Mouse (Mus musculus) spleen, postnatal 14 days (tissue): ENCODE data around the gene Sp100.

Source experiments
- DNase-seq, 2 experiments: peaks; one replicate each; pipeline ENCODE4 v3.0.0; 2021 to 2022; ENCODE audit warnings: low spot score in 2 of 2

The Sp100 gene

GRCm38 (mm10) chr1:85750650-85751049, 100.9 kb downstream of the Sp100 start:
- DNase-seq = no peak

DNA sequence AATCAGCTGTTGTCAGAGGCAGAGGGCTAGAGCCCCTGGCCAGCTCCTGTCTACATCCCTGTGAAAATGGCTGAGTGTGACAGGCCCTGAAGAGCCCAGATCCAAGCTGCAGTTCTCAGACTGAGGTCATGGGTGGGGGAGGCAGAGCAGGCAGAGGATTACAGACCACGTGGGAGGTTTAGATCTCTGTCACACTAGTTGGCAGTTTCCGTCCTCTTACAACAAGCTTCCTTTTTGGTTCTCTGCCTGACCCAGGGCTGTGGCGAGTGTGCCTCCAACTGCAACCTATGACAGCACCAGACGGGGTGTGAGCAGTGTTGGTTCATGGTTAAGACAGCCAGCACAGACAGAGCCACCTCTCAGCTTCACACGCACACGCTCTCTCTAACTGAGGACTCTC, 101.7 kb downstream of the Sp100 start:
- DNase-seq = no peak

GRCm38 (mm10) chr1:85751932-85752680, 102.3 kb downstream of the Sp100 start:
- DNase-seq = no peak

- DNase-seq = no peak
Observed at GRCm38 (mm10) chr1:85757531-85758230, 107.9 kb downstream of the Sp100 start.

DNA sequence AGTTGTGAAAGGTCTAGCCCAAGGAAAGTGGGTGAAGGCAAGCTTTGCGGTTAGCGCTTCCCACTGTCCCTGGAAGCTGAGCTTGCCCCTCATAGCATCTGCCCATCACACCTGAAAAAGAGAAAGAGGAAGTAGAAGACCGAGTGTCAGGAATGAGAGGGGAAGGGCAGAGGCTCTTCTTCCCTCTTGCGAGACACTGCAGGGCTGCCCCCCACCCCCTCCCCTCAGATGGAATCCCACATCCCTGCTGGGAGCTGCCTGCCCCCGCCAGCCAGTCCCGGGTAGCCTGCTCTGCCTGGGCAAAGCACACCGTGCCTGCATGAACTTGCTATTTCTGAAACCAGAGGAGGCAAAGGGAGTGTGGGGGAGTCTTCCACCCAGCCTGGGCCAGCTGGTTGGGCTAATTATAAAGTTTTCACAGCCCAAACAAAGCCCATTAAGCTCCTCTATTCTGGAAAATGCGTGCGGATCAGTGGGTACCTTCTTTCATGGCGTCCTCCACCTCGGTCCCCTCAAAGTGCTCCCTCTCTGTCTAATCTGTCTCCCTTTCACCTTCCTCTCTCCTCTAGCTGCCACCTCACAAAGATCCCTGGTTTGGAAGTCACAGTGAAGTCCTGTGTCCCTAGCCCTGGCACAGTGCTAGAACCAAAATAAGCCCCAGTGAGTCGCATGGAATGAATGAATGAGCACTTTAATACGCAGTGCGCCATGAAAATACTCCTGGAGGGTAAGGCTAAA, 108.6 kb downstream of the Sp100 start:
- DNase-seq = no peak

DNA sequence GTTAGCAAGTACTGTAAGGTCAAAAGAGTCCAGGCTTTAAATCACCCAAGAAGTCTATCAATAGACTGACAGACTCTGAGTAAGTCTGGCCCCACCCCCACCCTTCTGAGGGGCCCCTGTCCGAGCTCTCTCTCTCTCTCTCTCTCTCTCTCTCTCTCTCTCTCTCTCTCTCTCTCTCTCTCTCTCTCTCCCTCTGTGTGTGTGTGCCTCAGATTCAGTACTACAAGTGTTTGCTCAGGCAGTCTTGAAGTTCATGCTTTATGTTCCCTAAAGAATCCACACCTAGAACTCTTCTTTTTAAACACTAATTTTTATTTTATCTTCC, 109.1 kb downstream of the Sp100 start:
- DNase-seq = no peak
